Mouse (Mus musculus) forebrain, embryonic 14.5 days (tissue): ENCODE results near the gene Stn1. TPM values are rescaled to one million over a fixed set of nuclear protein-coding genes. Genes with fewer than 3 reads are reported as not detected.

ENCODE experiments used
- ATAC-seq: fragments of 200-750 bp; cut with Nextera tagmentation; 2 replicates; pipeline ENCODE4 v1.8.0; 2017; ENCODE audit warnings: mild to moderate bottlenecking, moderate library complexity
- DNase-seq: peaks from one replicate; pipeline ENCODE4 v3.0.0-alpha.2; 2015; ENCODE audit warnings: low spot score
- H3K27ac ChIP-seq: fragments of 300-500 bp; sonication (generic); 2 replicates; pipeline ENCODE4 v1.5.1; 2014; ENCODE audit warnings: low read depth, mild to moderate bottlenecking, control low read depth, low read length, moderate library complexity
- H3K27me3 ChIP-seq: fragments of 300-500 bp; sonication (generic); replicated peaks from 2 replicates; pipeline ENCODE4 v1.6.1; 2014; ENCODE audit warnings: low read length, control low read depth, mixed read lengths; ENCODE audit not compliant: control insufficient read depth, insufficient read depth
- H3K36me3 ChIP-seq: fragments of 300-500 bp; sonication (generic); 2 replicates; pipeline ENCODE4 v1.6.1; 2014; ENCODE audit warnings: low read length, control low read depth; ENCODE audit not compliant: control insufficient read depth, insufficient read depth
- H3K4me1 ChIP-seq: fragments of 300-500 bp; sonication (generic); 2 replicates; pipeline ENCODE4 v1.6.1; 2014; ENCODE audit warnings: antibody characterized with exemption, low read length, control low read depth; ENCODE audit not compliant: control insufficient read depth, insufficient read depth
- H3K4me2 ChIP-seq: fragments of 300-500 bp; sonication (generic); 2 replicates; pipeline ENCODE4 v1.6.1; 2014; ENCODE audit warnings: mild to moderate bottlenecking, control low read depth, low read length
- H3K4me3 ChIP-seq: fragments of 300-500 bp; sonication (generic); 2 replicates; pipeline ENCODE4 v1.5.1; 2014; ENCODE audit warnings: low read depth, low read length, control low read depth
- H3K9ac ChIP-seq: fragments of 300-500 bp; sonication (generic); 2 replicates; pipeline ENCODE4 v1.6.1; 2014; ENCODE audit warnings: mild to moderate bottlenecking, low read length, control low read depth, moderate library complexity
- H3K9me3 ChIP-seq: fragments of 300-500 bp; sonication (generic); replicated peaks from 2 replicates; pipeline ENCODE4 v1.6.1; 2016; ENCODE audit warnings: low read length, control low read depth, mixed read lengths; ENCODE audit not compliant: control insufficient read depth
- WGBS: fragments of 180-500 bp; shearing (Covaris S2); extraction: QIAGEN DNeasy Blood & Tissue Kit; methylation state at CpG from one replicate; pipeline ENCODE4 v1.1.7; 2014; 5-methylcytosine and 5-hydroxymethylcytosine counted together
- polyA plus RNA-seq: library from polyadenylated mRNA; unstranded; fragments of >200 nt; fragmentation: Nextera tagmentation; extraction: Ambion mirVana; gene quantifications from 2 replicates; pipeline ENCODE4 v1.2.1, GENCODE M21; 2014

The Stn1 gene
- polyA plus RNA-seq, 1 experiment from 2014 or later, result 41.6 TPM

- no peak overlapping the region for H3K27ac ChIP-seq
- 82% methylated on average over 10 of the region's 10 CpGs for WGBS
- no peak for ATAC-seq
- no peak overlapping the region for H3K4me3 ChIP-seq
- H3K27me3 ChIP-seq, result no peaks in the 10 kb centered on the region
- H3K9ac ChIP-seq, result no peak overlapping the region
- H3K9me3 ChIP-seq, result no peaks in the 10 kb centered on the region
- H3K4me2 ChIP-seq, result no peak overlapping the region
- peaks cover 31% of the 10 kb centered on the region for H3K4me1 ChIP-seq
- no peak for DNase-seq
- no peaks in the 10 kb centered on the region for H3K36me3 ChIP-seq
Observed at GRCm38 (mm10) chr19:47451476-47452113, 85.7 kb downstream of the Stn1 start.

Other genes starting within 250 kb of the Stn1 start
- gene Sh3pxd2a, start 73.1 kb downstream of the Stn1 start, polyA plus RNA-seq, result 3.0 and 3.4 TPM in 2 replicates
- gene Slk, start 42.2 kb upstream of the Stn1 start, polyA plus RNA-seq, result 8.2 and 8.5 TPM in 2 replicates
- gene Col17a1, start 154.6 kb upstream of the Stn1 start, polyA plus RNA-seq, result 0.12 and 0.15 TPM in 2 replicates
- 206 and 212 TPM in 2 replicates for gene Sfr1, start 194.2 kb upstream of the Stn1 start, polyA plus RNA-seq